Mouse (Mus musculus) CH12F3 (cell line): Measurements from ENCODE around the gene Gm14444.
"Not testable (repeated sequence)": the region's sequence is repeated elsewhere in the genome, so short reads cannot be mapped to it uniquely, and the experiment has no call there.

ENCODE experiments used
- in situ Hi-C: fragments of 300-500 bp; cut with MboI; formaldehyde crosslinking; loops from 2 replicates; pipeline ENCODE4 v1.14.3; 2020; ENCODE audit warnings: low sequenced_read_pairs

Gm14444 gene

GRCm38 (mm10) chr2:175010022-175010421, at the start of gene Gm14444:
Gene Gm14444 (plus strand): TSS chr2:175010241.
- in situ Hi-C loops: not testable (repeated sequence)

- in situ Hi-C loops: not testable (repeated sequence)
These were observed 44.6 kb upstream of the Gm14444 start for GRCm38 (mm10) chr2:174965466-174965865.

- in situ Hi-C loops: not testable (repeated sequence)
These were observed 34.2 kb downstream of the Gm14444 start for GRCm38 (mm10) chr2:175044268-175044667.

DNA sequence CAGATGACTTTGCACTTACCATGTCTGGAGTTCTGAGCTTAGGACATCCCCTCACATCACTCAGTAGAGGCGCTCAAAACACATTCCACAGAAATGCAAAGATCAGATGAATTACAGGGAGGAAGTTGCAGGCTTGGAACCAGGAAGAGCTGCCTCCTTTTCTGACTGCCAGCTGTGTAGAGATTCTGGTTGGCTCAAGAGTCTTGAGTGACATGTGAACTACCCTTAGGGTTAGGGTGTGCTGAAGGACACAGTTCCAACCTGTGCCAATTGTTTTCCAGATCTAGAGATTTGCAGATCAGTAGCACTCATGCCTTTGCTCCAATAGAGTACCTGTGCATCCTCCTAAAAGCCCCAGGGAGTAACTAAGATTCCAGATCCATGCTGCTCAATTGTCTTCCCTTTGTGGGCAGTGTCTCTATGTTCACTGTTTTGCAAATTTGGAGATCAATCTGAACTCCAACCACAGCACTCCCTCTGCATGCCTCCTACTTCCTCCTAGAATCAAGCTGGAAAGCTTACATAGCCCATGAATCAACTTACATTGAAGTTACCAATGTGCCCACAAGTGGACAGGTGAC, 57.7 kb downstream of the Gm14444 start, which contains the start of gene Gm14393:
TSS of gene Gm14393 (minus strand) at position 101 of the 581 bp plus-strand sequence.
- in situ Hi-C loops: not testable (repeated sequence)
